8 mouse cellular contexts compared by ENCODE assay signal in genomic region chr5:105519976-105520300, GRCm38 (mm10). TPM values are rescaled to one million over a fixed set of nuclear protein-coding genes. Genes with fewer than 3 reads are reported as not detected.
DNase-seq lines count a peak whose midpoint lies in the region; ATAC-seq and TF ChIP-seq lines count a peak whose summit lies in the region.

No protein-coding gene starts in this region.

- H3K9ac ChIP-seq in hindbrain, embryonic 14.5 days: peak overlapping the region; percentile 85
- H3K9ac ChIP-seq in midbrain, embryonic 16.5 days (ENCODE audit: low read depth, low read length): peak overlapping the region; percentile 85

- DNase-seq in left cerebral cortex, adult 2 months (ENCODE audit: extremely low spot score in 1 of 2, low spot score in 2 of 2): no peak
- no peak for DNase-seq in left cerebral cortex, adult 18-20 months (ENCODE audit: low spot score in 2 of 2)
- no peak for DNase-seq in embryonic facial prominence, embryonic 10.5 days (ENCODE audit: low spot score)
- no peak for DNase-seq in hindbrain, embryonic 14.5 days (ENCODE audit: low spot score)
- DNase-seq in right cerebral cortex, adult 18-20 months: no peak
- DNase-seq in thymus, postnatal 14 days: no peak
- DNase-seq in right cerebral cortex, adult 2 months (ENCODE audit: low spot score in 2 of 2): no peak

- no peaks in the 10 kb centered on the region; the same call in 1 of the 2 replicates for H3K36me3 ChIP-seq in embryonic facial prominence, embryonic 10.5 days (replicated peaks)
- H3K36me3 ChIP-seq in hindbrain, embryonic 14.5 days (replicated peaks; ENCODE audit: control insufficient read depth, insufficient read depth): no peaks in the 10 kb centered on the region
- H3K36me3 ChIP-seq in midbrain, embryonic 16.5 days (ENCODE audit: control insufficient read depth, insufficient read depth, low read length): no peaks in the 10 kb centered on the region

- TF ChIP-seq CTCF in left cerebral cortex, adult 2 months (IDR thresholded peaks at IDR 0.05): no peak

- WGBS in embryonic facial prominence, embryonic 10.5 days: 3% methylated on average over 5 of the region's 5 CpGs
- 3% methylated on average over 5 of the region's 5 CpGs for WGBS in hindbrain, embryonic 14.5 days
- WGBS in midbrain, embryonic 16.5 days: 3% methylated on average over 5 of the region's 5 CpGs

- H3K4me2 ChIP-seq in hindbrain, embryonic 14.5 days (replicated peaks): peak overlapping the region; percentile 92
- peak overlapping the region; percentile 93 for H3K4me2 ChIP-seq in midbrain, embryonic 16.5 days (ENCODE audit: low read length)

- H3K27ac ChIP-seq in left cerebral cortex, adult 2 months: peak overlapping the region; percentile 89
- peak overlapping the region; percentile 89 for H3K27ac ChIP-seq in embryonic facial prominence, embryonic 10.5 days (replicated peaks)
- H3K27ac ChIP-seq in hindbrain, embryonic 14.5 days: 0 out of 2 replicates have a peak overlapping the region, but pooled peaks have one; percentile 14
- H3K27ac ChIP-seq in midbrain, embryonic 16.5 days (ENCODE audit: low read length): peak overlapping the region; percentile 81; the same call in 1 of the 2 replicates

- peaks cover 49% of the 10 kb centered on the region for H3K4me1 ChIP-seq in embryonic facial prominence, embryonic 10.5 days
- H3K4me1 ChIP-seq in hindbrain, embryonic 14.5 days (replicated peaks; ENCODE audit: control insufficient read depth, insufficient read depth, low read length): peaks cover 22% of the 10 kb centered on the region
- peaks cover 21% of the 10 kb centered on the region for H3K4me1 ChIP-seq in midbrain, embryonic 16.5 days (ENCODE audit: control insufficient read depth, insufficient read depth, low read length)

- no peaks in the 10 kb centered on the region for H3K9me3 ChIP-seq in embryonic facial prominence, embryonic 10.5 days
- H3K9me3 ChIP-seq in hindbrain, embryonic 14.5 days (ENCODE audit: control insufficient read depth, low read length): no peaks in the 10 kb centered on the region
- no peaks in the 10 kb centered on the region for H3K9me3 ChIP-seq in midbrain, embryonic 16.5 days (replicated peaks; ENCODE audit: control insufficient read depth, low read length, poor library complexity, severe bottlenecking)

- ATAC-seq in hindbrain, embryonic 14.5 days (ENCODE audit: low FRiP score): no peak
- ATAC-seq in midbrain, embryonic 16.5 days: peak; percentile 11

- H3K27me3 ChIP-seq in embryonic facial prominence, embryonic 10.5 days (replicated peaks; ENCODE audit: low read depth, poor library complexity, severe bottlenecking): peaks cover 31% of the 10 kb centered on the region
- no peaks in the 10 kb centered on the region for H3K27me3 ChIP-seq in hindbrain, embryonic 14.5 days (ENCODE audit: control insufficient read depth, insufficient read depth, low read length)
- peaks cover 3% of the 10 kb centered on the region for H3K27me3 ChIP-seq in midbrain, embryonic 16.5 days (ENCODE audit: control insufficient read depth, insufficient read depth, low read depth, low read length)

- H3K4me3 ChIP-seq in left cerebral cortex, adult 2 months: peak overlapping the region; percentile 99
- peak overlapping the region; percentile 84 for H3K4me3 ChIP-seq in embryonic facial prominence, embryonic 10.5 days
- H3K4me3 ChIP-seq in hindbrain, embryonic 14.5 days (replicated peaks; ENCODE audit: low read length): peak overlapping the region; percentile 72
- peak overlapping the region; percentile 71 for H3K4me3 ChIP-seq in midbrain, embryonic 16.5 days (ENCODE audit: low read depth, low read length)

- intact Hi-C loops in left cerebral cortex, adult 2 months (cut with DNase I): loop anchor here (1.0 to 5.0 kb wide), 4 partner anchors 27 to 347 kb away; no protein-coding TSS in a partner anchor

RNA-seq across cellular contexts. Expression of gene Lrrc8c, which starts 0.8 kb away (rescaled TPM):
- total RNA-seq in left cerebral cortex, adult 2 months (2021): 10 to 100 TPM; 32.7 to 37.5 TPM
- 10 to 100 TPM; 30.7 to 31.0 TPM for total RNA-seq in left cerebral cortex, adult 18-20 months (2021)
- polyA plus RNA-seq in embryonic facial prominence, embryonic 10.5 days (2016; fragmentation: Nextera tagmentation; extraction: Ambion mirVana): 10.8 and 12.6 TPM in 2 replicates
- 18.2 and 18.5 TPM in 2 replicates for polyA plus RNA-seq in hindbrain, embryonic 14.5 days (2014; fragmentation: Nextera tagmentation; extraction: Ambion mirVana)
- 10.4 and 13.0 TPM in 2 replicates for polyA plus RNA-seq in midbrain, embryonic 16.5 days (2015; fragmentation: Nextera tagmentation; extraction: Ambion mirVana)

Comparison
In these comparisons a context has a peak if more than half of its experiments do, and no peak if none do; other contexts are left out.
1. H3K27ac ChIP-seq: peak in every context shown above with its lines; median percentile 89 in left cerebral cortex, adult 2 months; 89 in embryonic facial prominence, embryonic 10.5 days; 81 in midbrain, embryonic 16.5 days; 14 in hindbrain, embryonic 14.5 days.